Mouse (Mus musculus) forebrain, embryonic 12.5 days (tissue): ENCODE measurements at regions not wholly inside any gene's neighbourhood (a gene's known extent, or its start where the extent isn't known, plus 50 kb on each side); places are given as distances from the start of the nearest gene placed in this dataset.

Experiments
- ATAC-seq: fragments of 200-750 bp; cut with Nextera tagmentation; 2 replicates; pipeline ENCODE4 v1.8.0; 2017; ENCODE audit warnings: moderate TSS enrichment; ENCODE audit not compliant: low FRiP score
- H3K27ac ChIP-seq: fragments of 300-500 bp; sonication (generic); 2 replicates; pipeline ENCODE4 v1.5.1; 2016; ENCODE audit warnings: mild to moderate bottlenecking
- H3K27me3 ChIP-seq: fragments of 300-500 bp; sonication (generic); 2 replicates; pipeline ENCODE4 v1.6.1; 2016; ENCODE audit warnings: mild to moderate bottlenecking
- H3K36me3 ChIP-seq: fragments of 300-500 bp; sonication (generic); replicated peaks from 2 replicates; pipeline ENCODE4 v1.6.1; 2016; ENCODE audit warnings: mild to moderate bottlenecking
- H3K4me1 ChIP-seq: fragments of 300-500 bp; sonication (generic); 2 replicates; pipeline ENCODE4 v1.6.1; 2016
- H3K4me2 ChIP-seq: fragments of 300-500 bp; sonication (generic); 2 replicates; pipeline ENCODE4 v1.6.1; 2016; ENCODE audit warnings: mild to moderate bottlenecking, moderate library complexity
- H3K4me3 ChIP-seq: fragments of 300-500 bp; sonication (generic); replicated peaks from 2 replicates; pipeline ENCODE4 v1.5.1; 2016; ENCODE audit warnings: mild to moderate bottlenecking
- H3K9ac ChIP-seq: fragments of 300-500 bp; sonication (generic); 2 replicates; pipeline ENCODE4 v1.6.1; 2016; ENCODE audit warnings: mild to moderate bottlenecking
- H3K9me3 ChIP-seq: fragments of 300-500 bp; sonication (generic); 2 replicates; pipeline ENCODE4 v1.6.1; 2016
- WGBS: fragments of 180-500 bp; shearing (Covaris S2); methylation state at CpG from one replicate; pipeline ENCODE4 v1.1.7; 2016; 5-methylcytosine and 5-hydroxymethylcytosine counted together

- Histone ChIP-seq H3K4me2 (no peak overlapping the region), H3K27me3 (0 out of 2 replicates have a peak, but pooled peaks cover 14% of the 10 kb centered on the region), H3K4me3 (no peak overlapping the region), H3K9me3 (no peaks in the 10 kb centered on the region; the same call in 1 of the 2 replicates), H3K27ac (no peak overlapping the region), H3K36me3 (no peaks in the 10 kb centered on the region), H3K9ac (no peak overlapping the region), H3K4me1 (peaks cover 10% of the 10 kb centered on the region)
- peak; percentile 68 for ATAC-seq
- 65% methylated on average over 14 of the region's 14 CpGs for WGBS
These were observed 128.7 kb upstream of the Sox2 start for GRCm38 (mm10) chr3:34521357-34522053.

- WGBS: 88% methylated on average over 13 of the region's 13 CpGs
- no peak for ATAC-seq
- Histone ChIP-seq H3K27me3 (peaks cover 15% of the 10 kb centered on the region; the same call in 1 of the 2 replicates), H3K9me3 (peaks cover 10% of the 10 kb centered on the region; the same call in 1 of the 2 replicates), H3K9ac (no peak overlapping the region), H3K4me3 (no peak overlapping the region), H3K4me2 (no peak overlapping the region), H3K36me3 (0 out of 2 replicates have a peak, but pooled peaks cover 2% of the 10 kb centered on the region), H3K27ac (no peak overlapping the region), H3K4me1 (peaks cover 6% of the 10 kb centered on the region; the same call in 1 of the 2 replicates)
These were observed 137.6 kb upstream of the Sox2 start for GRCm38 (mm10) chr3:34512503-34513145.

DNA sequence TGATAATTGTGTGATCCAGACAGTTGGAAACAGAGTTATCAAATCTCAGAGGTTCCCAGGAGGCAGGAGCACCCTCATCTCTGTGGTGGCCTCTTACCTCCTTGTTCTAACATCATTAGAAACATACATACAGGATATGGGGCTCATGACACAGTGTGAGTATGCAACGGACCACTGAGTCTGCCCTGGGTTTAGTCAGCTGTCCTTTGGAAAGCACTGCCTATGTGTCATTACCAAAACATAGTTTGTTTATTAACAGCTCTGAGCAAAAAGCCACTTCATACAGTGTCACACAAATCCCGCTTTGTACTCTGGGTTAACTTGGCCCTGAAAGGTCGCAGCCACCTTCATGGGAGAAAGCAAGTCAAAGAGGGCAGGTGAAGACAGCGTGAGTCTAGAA is 139.5 kb upstream of the Sox2 start:
- no peak overlapping the region for H3K4me3 ChIP-seq
- 82% methylated on average over 4 of the region's 4 CpGs for WGBS
- H3K27me3 ChIP-seq: peaks cover 26% of the 10 kb centered on the region; the same call in 1 of the 2 replicates
- ATAC-seq: no peak
- no peak overlapping the region for H3K9ac ChIP-seq
- H3K36me3 ChIP-seq: 0 out of 2 replicates have a peak, but pooled peaks cover 2% of the 10 kb centered on the region
- peaks cover 6% of the 10 kb centered on the region; the same call in 1 of the 2 replicates for H3K4me1 ChIP-seq
- H3K4me2 ChIP-seq: no peak overlapping the region
- no peak overlapping the region for H3K27ac ChIP-seq
- peaks cover 10% of the 10 kb centered on the region; the same call in 1 of the 2 replicates for H3K9me3 ChIP-seq

GRCm38 (mm10) chr3:34509160-34509559 is 141.0 kb upstream of the Sox2 start:
- H3K9ac ChIP-seq: no peak overlapping the region
- peaks cover 30% of the 10 kb centered on the region; the same call in 1 of the 2 replicates for H3K27me3 ChIP-seq
- peaks cover 15% of the 10 kb centered on the region; the same call in 1 of the 2 replicates for H3K4me1 ChIP-seq
- no peaks in the 10 kb centered on the region for H3K36me3 ChIP-seq
- peak; percentile 19; the same call in 1 of the 2 replicates for ATAC-seq
- H3K9me3 ChIP-seq: peaks cover 4% of the 10 kb centered on the region; the same call in 1 of the 2 replicates
- no peak overlapping the region for H3K4me3 ChIP-seq
- no peak overlapping the region for H3K27ac ChIP-seq
- WGBS: 34% methylated on average over 5 of the region's 5 CpGs
- no peak overlapping the region for H3K4me2 ChIP-seq

DNA sequence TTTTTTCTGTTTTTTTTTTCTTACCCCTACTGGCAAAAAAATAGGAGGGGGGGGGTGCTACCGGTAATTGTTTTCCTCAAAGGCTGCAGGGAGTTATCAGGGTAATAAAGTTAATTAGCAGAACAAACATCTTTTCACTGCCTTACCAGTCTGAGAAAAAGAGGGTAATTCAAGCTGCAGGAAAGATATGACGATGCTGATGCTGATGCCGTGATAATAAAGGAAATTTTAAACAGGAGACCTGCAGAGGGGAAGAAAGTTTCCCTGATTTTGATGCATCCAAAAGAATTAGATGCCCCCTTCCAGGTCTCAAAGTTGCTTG is 145.7 kb upstream of the Sox2 start:
- Histone ChIP-seq H3K27ac (no peak overlapping the region), H3K36me3 (no peaks in the 10 kb centered on the region), H3K9ac (no peak overlapping the region), H3K4me1 (peaks cover 17% of the 10 kb centered on the region; the same call in 1 of the 2 replicates), H3K9me3 (no peaks in the 10 kb centered on the region), H3K27me3 (peaks cover 40% of the 10 kb centered on the region), H3K4me3 (no peak overlapping the region), H3K4me2 (peak overlapping the region; percentile 1; the same call in 1 of the 2 replicates)
- 10% methylated on average over 3 of the region's 3 CpGs for WGBS
- ATAC-seq: peak; percentile 51; the same call in 1 of the 2 replicates

GRCm38 (mm10) chr3:34503874-34504572 is 146.2 kb upstream of the Sox2 start:
- Histone ChIP-seq H3K9me3 (no peaks in the 10 kb centered on the region), H3K27ac (0 out of 2 replicates have a peak overlapping the region, but pooled peaks have one; percentile 19), H3K4me2 (0 out of 2 replicates have a peak overlapping the region, but pooled peaks have one; percentile 13), H3K4me1 (peaks cover 12% of the 10 kb centered on the region; the same call in 1 of the 2 replicates), H3K27me3 (peaks cover 43% of the 10 kb centered on the region), H3K9ac (no peak overlapping the region), H3K36me3 (no peaks in the 10 kb centered on the region), H3K4me3 (no peak overlapping the region)
- WGBS: 18% methylated on average over 13 of the region's 13 CpGs
- ATAC-seq: peak; percentile 90

- no peak overlapping the region for H3K9ac ChIP-seq
- 88% methylated on average over 8 of the region's 8 CpGs for WGBS
- peaks cover 24% of the 10 kb centered on the region for H3K27me3 ChIP-seq
- no peaks in the 10 kb centered on the region for H3K36me3 ChIP-seq
- no peak overlapping the region for H3K4me3 ChIP-seq
- ATAC-seq: no peak
- H3K4me2 ChIP-seq: no peak overlapping the region
- no peaks in the 10 kb centered on the region for H3K9me3 ChIP-seq
- no peaks in the 10 kb centered on the region for H3K4me1 ChIP-seq
- H3K27ac ChIP-seq: no peak overlapping the region
These were observed 153.4 kb upstream of the Sox2 start for GRCm38 (mm10) chr3:34496839-34497238.

GRCm38 (mm10) chr3:34495615-34496014 is 154.6 kb upstream of the Sox2 start:
- 80% methylated on average over 3 of the region's 3 CpGs for WGBS
- H3K4me3 ChIP-seq: no peak overlapping the region

DNA sequence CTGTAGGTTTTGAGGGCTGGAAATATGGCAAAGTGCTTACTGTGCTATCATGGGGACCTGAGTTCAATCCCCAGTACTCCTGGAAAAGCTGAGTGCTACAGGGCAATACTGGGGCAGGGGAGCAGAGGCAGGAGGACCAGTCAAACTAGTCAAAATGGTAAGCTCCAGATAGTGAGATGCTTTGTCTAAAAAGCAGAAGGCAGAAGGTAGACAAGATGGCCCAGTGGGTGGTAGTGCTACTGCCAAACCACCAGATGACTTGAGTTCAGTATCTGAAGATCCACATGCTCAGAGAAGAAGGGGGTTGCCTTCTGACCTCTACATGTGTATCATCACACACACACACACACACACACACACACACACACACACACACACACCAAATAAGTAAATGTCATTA is 156.3 kb upstream of the Sox2 start:
- Histone ChIP-seq H3K27me3 (0 out of 2 replicates have a peak, but pooled peaks cover 4% of the 10 kb centered on the region), H3K9me3 (no peaks in the 10 kb centered on the region), H3K4me3 (no peak overlapping the region), H3K4me1 (no peaks in the 10 kb centered on the region), H3K9ac (no peak overlapping the region), H3K4me2 (no peak overlapping the region), H3K36me3 (no peaks in the 10 kb centered on the region), H3K27ac (no peak overlapping the region)
- no peak for ATAC-seq

More at GRCm38 (mm10) chr3:34495615-34496014, 154.6 kb upstream of the Sox2 start:
- Histone ChIP-seq H3K27ac (no peak overlapping the region), H3K36me3 (no peaks in the 10 kb centered on the region), H3K9ac (no peak overlapping the region), H3K4me2 (no peak overlapping the region), H3K4me1 (no peaks in the 10 kb centered on the region), H3K27me3 (peaks cover 14% of the 10 kb centered on the region), H3K9me3 (no peaks in the 10 kb centered on the region)
- no peak for ATAC-seq

DNA sequence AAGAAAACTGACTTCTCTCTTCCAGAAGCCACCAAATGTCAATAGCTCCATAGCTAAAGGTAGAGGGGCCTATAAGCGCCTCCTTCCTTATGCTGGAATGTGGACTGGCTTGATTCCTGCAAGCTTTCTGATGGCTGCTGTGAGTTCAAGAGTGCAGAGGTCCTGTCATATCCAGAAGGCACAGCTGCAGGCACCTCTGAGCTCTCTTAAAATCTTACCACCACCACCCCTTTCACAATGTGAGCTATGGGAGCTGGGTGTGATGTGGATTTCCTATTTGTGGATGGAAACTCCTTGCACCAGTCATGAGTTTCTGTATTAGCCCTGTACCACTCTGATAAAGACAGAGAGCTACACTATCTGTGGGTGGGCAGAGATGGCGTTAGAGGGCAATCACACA is 161.2 kb upstream of the Sox2 start:
- Histone ChIP-seq H3K4me2 (no peak overlapping the region), H3K4me3 (no peak overlapping the region), H3K9ac (no peak overlapping the region), H3K9me3 (no peaks in the 10 kb centered on the region), H3K27me3 (peaks cover 16% of the 10 kb centered on the region), H3K36me3 (no peaks in the 10 kb centered on the region), H3K4me1 (peaks cover 14% of the 10 kb centered on the region), H3K27ac (no peak overlapping the region)
- no peak for ATAC-seq
- WGBS: 94% methylated on average over 2 of the region's 2 CpGs

- no peaks in the 10 kb centered on the region for H3K9me3 ChIP-seq
- H3K4me2 ChIP-seq: no peak overlapping the region
- H3K27me3 ChIP-seq: peaks cover 16% of the 10 kb centered on the region
- H3K4me3 ChIP-seq: no peak overlapping the region
- 4% methylated on average over 9 of the region's 9 CpGs for WGBS
- H3K9ac ChIP-seq: no peak overlapping the region
- H3K36me3 ChIP-seq: no peaks in the 10 kb centered on the region
- ATAC-seq: no peak
- H3K4me1 ChIP-seq: peaks cover 23% of the 10 kb centered on the region
- H3K27ac ChIP-seq: no peak overlapping the region
These were observed 163.7 kb upstream of the Sox2 start for GRCm38 (mm10) chr3:34486441-34487050.
